Mouse (Mus musculus) stomach, embryonic 15.5 days (tissue): ENCODE results near the gene Krt7. TPM values are rescaled to one million over a fixed set of nuclear protein-coding genes. Genes with fewer than 3 reads are reported as not detected.
A peak's percentile ranks its signal among the peaks of the same experiment; 100 is the strongest.

ENCODE experiments used
- ATAC-seq: fragments of 200-750 bp; cut with Nextera tagmentation; 2 replicates; pipeline ENCODE4 v1.8.0; 2017; ENCODE audit warnings: low read depth, moderate number of reproducible peaks, moderate TSS enrichment; ENCODE audit not compliant: insufficient read depth, low FRiP score
- H3K27ac ChIP-seq: fragments of 300-500 bp; sonication (generic); 2 replicates; pipeline ENCODE4 v1.5.1; 2015; ENCODE audit warnings: mild to moderate bottlenecking, inconsistent platforms
- H3K27me3 ChIP-seq: fragments of 300-500 bp; sonication (generic); replicated peaks from 2 replicates; pipeline ENCODE4 v1.6.1; 2015; ENCODE audit warnings: inconsistent platforms
- H3K36me3 ChIP-seq: fragments of 300-500 bp; sonication (generic); 2 replicates; pipeline ENCODE4 v1.6.1; 2015; ENCODE audit warnings: inconsistent platforms
- H3K4me1 ChIP-seq: fragments of 300-500 bp; sonication (generic); 2 replicates; pipeline ENCODE4 v1.6.1; 2015; ENCODE audit warnings: inconsistent platforms
- H3K4me2 ChIP-seq: fragments of 300-500 bp; sonication (generic); 2 replicates; pipeline ENCODE4 v1.6.1; 2015; ENCODE audit warnings: mild to moderate bottlenecking, inconsistent platforms
- H3K4me3 ChIP-seq: fragments of 300-500 bp; sonication (generic); replicated peaks from 2 replicates; pipeline ENCODE4 v1.5.1; 2015; ENCODE audit warnings: inconsistent platforms
- H3K9ac ChIP-seq: fragments of 300-500 bp; sonication (generic); 2 replicates; pipeline ENCODE4 v1.6.1; 2015; ENCODE audit warnings: inconsistent platforms
- H3K9me3 ChIP-seq: fragments of 300-500 bp; sonication (generic); 2 replicates; pipeline ENCODE4 v1.6.1; 2016; ENCODE audit warnings: inconsistent platforms
- WGBS: fragments of 180-500 bp; shearing (Covaris S2); methylation state at CpG from one replicate; pipeline ENCODE4 v1.1.7; 2015; 5-methylcytosine and 5-hydroxymethylcytosine counted together
- polyA plus RNA-seq: library from polyadenylated mRNA; unstranded; fragments of >200 nt; fragmentation: Nextera tagmentation; extraction: Ambion mirVana; gene quantifications from 2 replicates; pipeline ENCODE4 v1.2.1, GENCODE M21; 2015

Gene Krt7
- 172 and 231 TPM in 2 replicates for polyA plus RNA-seq

DNA sequence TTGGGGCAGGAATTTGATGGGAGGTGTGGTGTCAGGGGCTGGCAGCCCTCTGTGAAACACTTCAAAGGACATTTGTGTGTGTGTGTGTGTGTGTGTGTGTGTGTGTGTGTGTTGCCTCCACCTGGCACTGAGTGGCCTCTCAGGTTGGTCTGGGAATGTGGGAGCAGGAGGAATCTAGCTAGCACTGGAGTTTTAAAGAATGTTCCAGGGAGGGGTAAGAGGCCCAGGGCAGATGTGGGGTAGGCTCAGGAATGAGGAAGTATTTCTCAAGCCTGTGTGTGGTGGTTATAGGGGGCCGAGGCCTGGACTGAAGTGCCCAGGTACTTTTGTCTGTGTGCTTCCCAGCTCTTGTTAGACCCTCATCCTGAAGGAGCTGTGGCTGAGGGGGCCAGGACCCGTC lies at the start of gene Krt7:
Gene Krt7, plus strand, starts transcription at position 269 of the 400 bp plus-strand sequence.
- peak within 1 kb of the TSS; percentile 48 for H3K4me2 ChIP-seq
- ATAC-seq = peak; percentile 68; the same call in 1 of the 2 replicates
- H3K9me3 ChIP-seq = no peaks in the 10 kb centered on the region
- 0 out of 2 replicates have a peak within 1 kb of the TSS, but pooled peaks have one; percentile 4 for H3K9ac ChIP-seq
- H3K27ac ChIP-seq = peak within 1 kb of the TSS; percentile 76
- H3K27me3 ChIP-seq = no peaks in the 10 kb centered on the region
- H3K4me1 ChIP-seq = no peaks in the 10 kb centered on the region; the same call in 1 of the 2 replicates
- H3K4me3 ChIP-seq = peak within 1 kb of the TSS; percentile 37
- WGBS = 31% methylated on average over 2 of the region's 2 CpGs
- no peaks in the 10 kb centered on the region for H3K36me3 ChIP-seq

- no peak for ATAC-seq
- 45% methylated on average over 4 of the region's 4 CpGs for WGBS
- H3K9ac ChIP-seq = no peak overlapping the region
- no peak overlapping the region for H3K4me2 ChIP-seq
- peak overlapping the region; percentile 35; the same call in 1 of the 2 replicates for H3K27ac ChIP-seq
- peaks cover 26% of the 10 kb centered on the region for H3K4me1 ChIP-seq
- no peaks in the 10 kb centered on the region for H3K27me3 ChIP-seq
- no peak overlapping the region for H3K4me3 ChIP-seq
- H3K36me3 ChIP-seq = no peaks in the 10 kb centered on the region
- H3K9me3 ChIP-seq = no peaks in the 10 kb centered on the region
Measured at GRCm38 (mm10) chr15:101362393-101363010, 48.3 kb upstream of the Krt7 start.

DNA sequence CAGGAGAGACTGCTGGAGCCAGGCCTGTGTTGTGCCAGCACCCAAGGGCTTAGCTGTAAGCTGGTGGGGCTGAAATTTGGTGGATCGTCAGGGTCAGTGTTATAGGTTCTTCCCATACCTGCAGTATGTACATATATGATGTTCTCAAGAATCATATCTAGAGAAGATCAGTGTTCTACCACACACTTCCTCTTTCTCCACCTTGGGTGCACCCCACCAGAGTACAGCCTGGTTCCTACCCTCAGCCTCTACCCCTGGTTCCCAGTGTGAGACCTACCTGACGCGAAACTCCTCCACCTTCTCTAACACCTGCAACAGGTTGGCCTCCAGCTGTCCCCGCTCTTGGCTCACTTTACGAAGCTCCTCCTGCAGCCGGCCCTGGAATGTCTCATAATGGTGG lies 46.9 kb upstream of the Krt7 start:
- no peaks in the 10 kb centered on the region for H3K9me3 ChIP-seq
- no peaks in the 10 kb centered on the region for H3K36me3 ChIP-seq
- WGBS = 70% methylated on average over 6 of the region's 6 CpGs
- ATAC-seq = no peak
- no peak overlapping the region for H3K4me2 ChIP-seq
- peaks cover 30% of the 10 kb centered on the region for H3K4me1 ChIP-seq
- no peaks in the 10 kb centered on the region for H3K27me3 ChIP-seq
- H3K27ac ChIP-seq = no peak overlapping the region
- no peak overlapping the region for H3K4me3 ChIP-seq
- no peak overlapping the region for H3K9ac ChIP-seq

- WGBS = 47% methylated on average over 6 of the region's 6 CpGs
- H3K4me2 ChIP-seq = no peak overlapping the region
- H3K9me3 ChIP-seq = no peaks in the 10 kb centered on the region
- H3K36me3 ChIP-seq = no peaks in the 10 kb centered on the region
- no peak overlapping the region for H3K9ac ChIP-seq
- no peak overlapping the region for H3K27ac ChIP-seq
- no peak overlapping the region for H3K4me3 ChIP-seq
- H3K27me3 ChIP-seq = no peaks in the 10 kb centered on the region
- peaks cover 35% of the 10 kb centered on the region for H3K4me1 ChIP-seq
- ATAC-seq = no peak
Measured at GRCm38 (mm10) chr15:101364425-101364824, 46.4 kb upstream of the Krt7 start.

DNA sequence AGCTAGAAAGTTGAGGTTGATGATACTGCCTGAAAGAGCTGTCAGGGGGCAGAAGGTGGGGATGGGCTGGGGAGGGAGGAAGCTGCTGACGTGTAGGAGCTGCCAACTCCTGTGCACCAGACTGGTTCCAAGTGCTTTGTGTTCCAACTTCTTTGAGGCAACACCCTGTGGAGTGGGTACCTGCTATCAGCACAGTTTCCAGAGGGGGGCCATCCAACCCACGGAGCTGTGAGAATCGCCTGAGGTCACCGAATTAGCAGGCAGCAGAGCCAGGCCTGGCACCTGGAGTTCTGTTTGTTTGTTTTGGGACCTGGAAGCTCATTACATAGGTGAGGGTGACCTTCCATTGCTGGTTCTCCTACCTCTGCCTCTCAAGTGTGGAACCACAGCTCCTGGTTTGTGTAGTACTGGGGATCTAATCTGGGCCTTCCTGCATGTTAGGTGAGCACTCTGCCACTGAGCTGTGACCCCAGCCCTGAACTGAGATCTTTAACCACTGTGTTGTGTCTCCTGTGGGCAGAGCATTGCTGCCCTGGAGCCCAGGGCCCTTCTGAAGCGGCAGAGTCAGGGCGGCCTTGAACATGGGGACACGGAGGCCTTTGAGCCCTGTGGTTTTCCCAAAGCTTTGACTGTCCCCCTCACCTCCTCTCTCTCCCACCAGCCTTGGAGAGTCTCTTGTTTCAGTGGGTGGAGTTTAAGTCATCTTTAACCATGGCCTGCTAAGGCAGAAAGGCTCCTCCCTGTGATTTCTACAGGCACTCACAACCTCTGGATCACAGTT lies 45.8 kb upstream of the Krt7 start:
- 65% methylated on average over 7 of the region's 7 CpGs for WGBS

GRCm38 (mm10) chr15:101365721-101366120 lies 45.1 kb upstream of the Krt7 start:
- Histone ChIP-seq H3K9me3 (no peaks in the 10 kb centered on the region), H3K36me3 (no peaks in the 10 kb centered on the region), H3K27me3 (no peaks in the 10 kb centered on the region), H3K4me3 (no peak overlapping the region), H3K9ac (no peak overlapping the region), H3K4me1 (peaks cover 47% of the 10 kb centered on the region), H3K27ac (peak overlapping the region; percentile 76), H3K4me2 (no peak overlapping the region)
- 56% methylated on average over 4 of the region's 4 CpGs for WGBS
- ATAC-seq = no peak

More for the DNA sequence above, 45.8 kb upstream of the Krt7 start:
- no peak overlapping the region for H3K9ac ChIP-seq
- ATAC-seq = no peak
- no peak overlapping the region for H3K4me3 ChIP-seq
- no peaks in the 10 kb centered on the region for H3K27me3 ChIP-seq
- peaks cover 42% of the 10 kb centered on the region for H3K4me1 ChIP-seq
- H3K9me3 ChIP-seq = no peaks in the 10 kb centered on the region
- H3K4me2 ChIP-seq = no peak overlapping the region
- H3K27ac ChIP-seq = peak overlapping the region; percentile 76
- no peaks in the 10 kb centered on the region for H3K36me3 ChIP-seq

DNA sequence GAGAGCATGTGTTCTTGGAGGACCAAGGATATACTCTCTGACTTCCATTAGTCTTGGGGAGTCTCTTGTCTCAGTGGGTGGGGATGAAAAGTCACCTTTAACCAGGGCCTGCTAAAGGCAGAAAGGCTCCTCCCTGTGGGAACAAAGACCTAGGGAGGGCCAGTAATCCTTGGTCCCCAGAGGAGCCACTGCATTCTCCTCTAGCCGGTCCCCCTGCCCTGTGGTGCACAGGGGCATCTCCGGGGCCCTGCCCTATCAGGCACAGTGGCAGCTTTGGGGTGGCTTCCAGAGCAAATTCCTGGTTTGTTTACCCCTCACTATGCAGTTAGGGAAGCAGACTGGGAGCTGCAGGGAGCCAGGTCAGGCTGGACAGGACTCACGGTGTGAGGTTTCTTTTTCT lies 44.4 kb upstream of the Krt7 start:
- H3K27me3 ChIP-seq = no peaks in the 10 kb centered on the region

DNA sequence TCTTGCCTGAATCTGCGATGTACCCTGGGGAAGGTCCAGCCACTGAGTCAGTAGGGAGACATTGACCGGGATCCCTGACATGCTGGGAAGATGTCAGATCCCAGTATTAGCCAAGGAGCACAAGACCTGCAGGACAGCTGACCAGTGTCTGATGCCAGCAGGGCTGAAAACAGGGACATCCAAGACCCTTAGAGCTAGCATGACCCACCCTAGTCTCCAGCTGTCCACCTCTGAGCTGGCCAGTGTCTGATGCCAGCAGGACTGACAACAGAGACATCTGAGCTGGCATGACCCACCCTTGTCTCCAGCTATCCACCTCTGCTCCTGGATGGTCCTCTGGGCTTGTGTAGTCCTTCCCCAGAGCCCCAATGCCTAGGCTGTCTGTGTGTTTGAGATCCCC lies 43.9 kb upstream of the Krt7 start:
- Histone ChIP-seq H3K4me1 (peaks cover 54% of the 10 kb centered on the region), H3K27me3 (no peaks in the 10 kb centered on the region), H3K36me3 (no peaks in the 10 kb centered on the region), H3K9me3 (no peaks in the 10 kb centered on the region), H3K4me2 (no peak overlapping the region), H3K4me3 (no peak overlapping the region), H3K9ac (no peak overlapping the region), H3K27ac (peak overlapping the region; percentile 71; the same call in 1 of the 2 replicates)
- WGBS = 60% methylated on average over 2 of the region's 2 CpGs
- ATAC-seq = no peak

More for the DNA sequence above, 44.4 kb upstream of the Krt7 start:
- no peak for ATAC-seq
- peaks cover 52% of the 10 kb centered on the region for H3K4me1 ChIP-seq
- WGBS = 44% methylated on average over 3 of the region's 3 CpGs
- peak overlapping the region; percentile 71 for H3K27ac ChIP-seq
- no peak overlapping the region for H3K4me3 ChIP-seq
- H3K36me3 ChIP-seq = no peaks in the 10 kb centered on the region
- no peak overlapping the region for H3K4me2 ChIP-seq
- H3K9ac ChIP-seq = no peak overlapping the region
- H3K9me3 ChIP-seq = no peaks in the 10 kb centered on the region

- Histone ChIP-seq H3K4me1 (peaks cover 59% of the 10 kb centered on the region), H3K9me3 (no peaks in the 10 kb centered on the region), H3K4me3 (no peak overlapping the region), H3K4me2 (no peak overlapping the region), H3K36me3 (no peaks in the 10 kb centered on the region), H3K27me3 (no peaks in the 10 kb centered on the region), H3K9ac (no peak overlapping the region), H3K27ac (0 out of 2 replicates have a peak overlapping the region, but pooled peaks have one; percentile 44)
- 63% methylated on average over 8 of the region's 8 CpGs for WGBS
- no peak for ATAC-seq
Measured at GRCm38 (mm10) chr15:101367497-101367896, 43.3 kb upstream of the Krt7 start.

DNA sequence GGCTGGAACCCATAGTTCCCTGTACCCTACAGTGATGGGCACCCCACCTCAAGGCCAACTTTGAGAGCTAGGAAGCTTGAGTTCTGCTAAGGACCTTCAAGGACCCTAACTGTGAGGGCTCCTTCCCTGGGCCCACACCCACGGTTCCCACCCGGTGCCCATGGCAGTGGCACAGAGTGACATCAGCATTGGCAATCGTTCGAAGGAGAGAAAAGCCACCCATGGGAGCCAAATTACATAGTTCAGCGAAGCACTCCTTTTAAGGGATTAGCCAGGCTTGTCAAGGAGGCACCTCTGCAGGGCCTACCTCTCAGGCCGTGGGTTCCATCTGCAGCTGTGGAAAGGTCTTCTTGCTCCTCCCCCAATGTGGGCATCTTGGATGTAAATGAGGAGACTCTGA lies 42.8 kb upstream of the Krt7 start:
- Histone ChIP-seq H3K27me3 (no peaks in the 10 kb centered on the region), H3K27ac (no peak overlapping the region), H3K36me3 (no peaks in the 10 kb centered on the region), H3K4me1 (peaks cover 63% of the 10 kb centered on the region), H3K9ac (no peak overlapping the region), H3K4me3 (no peak overlapping the region), H3K9me3 (no peaks in the 10 kb centered on the region), H3K4me2 (no peak overlapping the region)
- 81% methylated on average over 6 of the region's 6 CpGs for WGBS
- no peak for ATAC-seq

- Histone ChIP-seq H3K9me3 (no peaks in the 10 kb centered on the region), H3K4me1 (peaks cover 65% of the 10 kb centered on the region), H3K27me3 (no peaks in the 10 kb centered on the region), H3K36me3 (no peaks in the 10 kb centered on the region), H3K4me3 (no peak overlapping the region), H3K4me2 (peak overlapping the region; percentile 39), H3K27ac (peak overlapping the region; percentile 17; the same call in 1 of the 2 replicates), H3K9ac (no peak overlapping the region)
- WGBS = 68% methylated on average over 11 of the region's 11 CpGs
- no peak for ATAC-seq
Measured at GRCm38 (mm10) chr15:101368502-101369381, 42.1 kb upstream of the Krt7 start.
